Mouse (Mus musculus) midbrain, embryonic 13.5 days (tissue): Measurements from ENCODE around the gene Kir3dl2. TPM values are rescaled to one million over a fixed set of nuclear protein-coding genes. Genes with fewer than 3 reads are reported as not detected.
"Not testable (repeated sequence)": the region's sequence is repeated elsewhere in the genome, so short reads cannot be mapped to it uniquely, and the experiment has no call there.

Experiments
- ATAC-seq: fragments of 200-750 bp; cut with Nextera tagmentation; 2 replicates; pipeline ENCODE4 v1.8.0; 2017; ENCODE audit warnings: mild to moderate bottlenecking, moderate TSS enrichment, moderate library complexity
- H3K27ac ChIP-seq: fragments of 300-500 bp; sonication (generic); 2 replicates; pipeline ENCODE4 v1.5.1; 2015; ENCODE audit warnings: inconsistent platforms, mild to moderate bottlenecking, moderate library complexity
- H3K27me3 ChIP-seq: fragments of 300-500 bp; sonication (generic); 2 replicates; pipeline ENCODE4 v1.6.1; 2015; ENCODE audit warnings: mild to moderate bottlenecking, inconsistent platforms
- H3K36me3 ChIP-seq: fragments of 300-500 bp; sonication (generic); 2 replicates; pipeline ENCODE4 v1.6.1; 2015; ENCODE audit warnings: mild to moderate bottlenecking, inconsistent platforms
- H3K4me1 ChIP-seq: fragments of 300-500 bp; sonication (generic); replicated peaks from 2 replicates; pipeline ENCODE4 v1.6.1; 2015; ENCODE audit warnings: inconsistent platforms
- H3K4me2 ChIP-seq: fragments of 300-500 bp; sonication (generic); replicated peaks from 2 replicates; pipeline ENCODE4 v1.6.1; 2015; ENCODE audit warnings: moderate library complexity, mild to moderate bottlenecking, inconsistent platforms
- H3K4me3 ChIP-seq: fragments of 300-500 bp; sonication (generic); replicated peaks from 2 replicates; pipeline ENCODE4 v1.5.1; 2015; ENCODE audit warnings: mild to moderate bottlenecking, inconsistent platforms
- H3K9ac ChIP-seq: fragments of 300-500 bp; sonication (generic); replicated peaks from 2 replicates; pipeline ENCODE4 v1.6.1; 2015; ENCODE audit warnings: mild to moderate bottlenecking, inconsistent platforms
- H3K9me3 ChIP-seq: fragments of 300-500 bp; sonication (generic); 2 replicates; pipeline ENCODE4 v1.6.1; 2016; ENCODE audit warnings: mild to moderate bottlenecking, inconsistent platforms
- WGBS: fragments of 180-500 bp; shearing (Covaris S2); methylation state at CpG from one replicate; pipeline ENCODE4 v1.1.7; 2015; 5-methylcytosine and 5-hydroxymethylcytosine counted together
- polyA plus RNA-seq: library from polyadenylated mRNA; unstranded; fragments of >200 nt; fragmentation: Nextera tagmentation; extraction: Ambion mirVana; gene quantifications from 2 replicates; pipeline ENCODE4 v1.2.1, GENCODE M21; 2015

Kir3dl2 gene
- polyA plus RNA-seq, result 0.18 TPM in 1 of 2 replicates, not detected in the other

DNA sequence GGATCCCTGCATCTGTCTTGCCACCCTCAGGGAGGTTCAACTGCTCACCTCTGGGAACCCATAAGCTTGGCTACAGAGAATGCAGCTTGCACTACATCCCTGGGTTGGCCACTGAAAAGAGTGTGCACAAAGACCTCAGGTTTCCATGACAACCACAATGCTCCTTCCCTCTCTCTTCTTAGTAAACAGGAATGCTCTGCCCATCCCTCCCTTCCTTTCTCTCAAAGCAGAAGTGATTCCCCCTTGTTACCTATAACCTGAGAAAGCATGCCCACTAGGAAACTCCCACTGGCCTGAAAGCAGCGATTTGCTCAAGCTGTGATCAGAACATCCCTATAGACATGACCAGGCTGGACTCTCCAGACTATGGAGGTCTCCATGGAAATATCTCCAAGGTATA, at the start of gene Kir3dl2:
TSS of gene Kir3dl2 (minus strand) at position 101 of the 400 bp plus-strand sequence.
- H3K27me3 ChIP-seq, H3K4me3 ChIP-seq, H3K9me3 ChIP-seq, H3K9ac ChIP-seq, H3K36me3 ChIP-seq, H3K27ac ChIP-seq, H3K4me2 ChIP-seq, H3K4me1 ChIP-seq, ATAC-seq: not testable (repeated sequence)
- 63% methylated on average over 1 of the region's 1 CpGs for WGBS

DNA sequence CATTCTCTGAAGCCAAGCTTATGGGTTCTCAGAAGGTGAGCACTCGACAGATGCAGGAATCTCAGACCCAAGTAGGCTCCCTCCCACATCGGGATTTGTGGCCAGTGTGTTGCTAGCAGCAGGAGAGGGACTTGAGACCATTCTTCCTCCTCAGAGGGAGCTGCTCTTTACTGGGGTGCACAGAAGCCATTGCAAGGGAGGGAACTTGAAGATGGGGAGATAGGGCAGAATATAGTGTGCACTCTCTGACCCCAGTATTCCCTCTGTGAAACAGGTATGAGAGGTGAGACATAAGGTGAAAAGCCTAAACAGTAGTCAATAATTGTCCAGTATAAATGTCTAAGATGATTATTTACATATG, 47.0 kb upstream of the Kir3dl2 start:
- Histone ChIP-seq H3K9ac (peak overlapping the region; percentile 59), H3K4me2 (peak overlapping the region; percentile 49), H3K27me3 (no peaks in the 10 kb centered on the region), H3K9me3 (no peaks in the 10 kb centered on the region), H3K27ac (peak overlapping the region; percentile 89), H3K4me1 (no peaks in the 10 kb centered on the region), H3K36me3 (no peaks in the 10 kb centered on the region), H3K4me3 (peak overlapping the region; percentile 42)
- no peak for ATAC-seq
- WGBS, result 22% methylated on average over 2 of the region's 2 CpGs

DNA sequence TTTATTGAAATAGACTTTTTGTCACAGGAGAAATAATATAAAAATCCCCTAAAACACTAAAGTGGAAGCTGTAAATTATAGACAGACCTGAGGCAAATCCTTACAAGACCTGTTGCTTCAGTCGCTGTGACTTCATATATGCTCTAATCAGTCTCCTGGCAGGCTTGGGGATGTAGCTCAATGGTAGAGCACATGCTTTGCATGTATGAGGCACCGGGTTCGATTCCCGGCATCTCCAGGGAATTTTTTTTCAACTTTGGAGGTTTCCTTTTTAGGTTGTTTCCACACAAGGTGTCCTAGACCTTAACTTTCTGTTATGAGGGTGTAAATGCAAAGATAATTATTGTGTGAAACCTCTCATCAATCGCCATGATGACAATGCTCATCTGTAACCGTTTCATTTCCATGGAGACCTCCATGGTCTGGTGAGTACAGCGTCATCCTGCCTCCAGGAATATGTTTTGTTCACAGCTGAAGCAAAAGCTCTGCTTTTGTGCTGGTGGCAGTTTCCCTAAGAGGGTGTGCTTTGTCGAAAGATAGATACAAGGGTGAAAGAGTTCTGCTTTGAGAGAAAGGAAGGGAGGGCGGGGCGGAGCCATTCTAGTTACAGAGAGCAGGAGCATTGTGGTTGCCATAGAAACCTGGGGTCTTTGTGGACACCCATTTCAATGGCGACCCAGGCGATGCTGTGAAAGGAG, 46.5 kb upstream of the Kir3dl2 start, which contains the start of gene Tceal3:
TSS of gene Tceal3 (plus strand) at position 644 of the 698 bp plus-strand sequence.
- peak within 1 kb of the TSS; percentile 59 for H3K9ac ChIP-seq
- ATAC-seq, result peak; percentile 98
- WGBS, result 31% methylated on average over 12 of the region's 12 CpGs

DNA sequence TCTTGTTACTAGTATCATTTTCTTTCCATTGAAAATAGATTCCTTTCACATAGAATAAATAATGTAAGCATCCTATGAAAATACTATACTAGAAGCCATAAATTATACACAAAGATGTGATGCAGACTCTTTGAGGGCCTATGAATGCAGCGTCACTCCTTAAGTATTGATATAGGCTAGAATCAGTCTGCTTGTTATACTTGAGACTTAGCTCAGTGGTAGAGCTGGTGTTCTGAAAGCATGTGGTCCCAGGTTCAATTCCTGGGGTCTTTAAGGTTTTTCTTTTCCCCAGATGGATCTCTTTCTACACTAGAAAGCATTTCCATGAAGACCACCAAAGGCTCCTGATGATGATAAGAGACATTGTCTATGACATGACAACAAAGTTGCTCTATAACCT, 40.8 kb upstream of the Kir3dl2 start:
- 93% methylated on average over 1 of the region's 1 CpGs for WGBS
- Histone ChIP-seq H3K27me3 (no peaks in the 10 kb centered on the region), H3K27ac (no peak overlapping the region), H3K36me3 (no peaks in the 10 kb centered on the region), H3K4me1 (no peaks in the 10 kb centered on the region), H3K4me3 (no peak overlapping the region), H3K9me3 (no peaks in the 10 kb centered on the region), H3K4me2 (no peak overlapping the region), H3K9ac (no peak overlapping the region)
- ATAC-seq, result no peak

More for the DNA sequence above, 46.5 kb upstream of the Kir3dl2 start, which contains the start of gene Tceal3:
- peak within 1 kb of the TSS; percentile 49 for H3K4me2 ChIP-seq
- H3K27me3 ChIP-seq, result no peaks in the 10 kb centered on the region
- H3K4me3 ChIP-seq, result peak within 1 kb of the TSS; percentile 42
- H3K9me3 ChIP-seq, result no peaks in the 10 kb centered on the region
- H3K27ac ChIP-seq, result peak within 1 kb of the TSS; percentile 89
- no peaks in the 10 kb centered on the region for H3K36me3 ChIP-seq
- H3K4me1 ChIP-seq, result no peaks in the 10 kb centered on the region

DNA sequence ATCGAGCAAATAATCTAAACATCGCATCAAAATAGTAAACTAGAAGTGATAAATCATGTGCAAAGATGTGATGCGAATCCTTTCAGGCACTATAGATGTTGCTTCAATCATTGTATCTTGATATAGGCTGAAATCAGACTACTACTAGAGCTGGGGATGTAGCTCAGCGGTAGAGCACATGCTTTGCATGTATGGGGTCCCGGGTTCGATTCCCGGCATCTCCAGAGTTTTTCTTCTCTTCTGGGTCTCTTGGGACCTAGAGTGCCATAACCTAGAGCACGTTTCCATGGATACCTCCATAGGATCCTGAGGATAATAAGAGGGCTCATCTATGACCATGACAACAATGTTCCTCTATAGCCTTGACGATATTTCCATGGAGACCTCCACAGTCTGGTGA, 25.2 kb upstream of the Kir3dl2 start:
- not testable (repeated sequence) for H3K4me3 ChIP-seq, H3K9me3 ChIP-seq, H3K27ac ChIP-seq, H3K27me3 ChIP-seq, ATAC-seq, H3K4me2 ChIP-seq, H3K36me3 ChIP-seq, H3K4me1 ChIP-seq, H3K9ac ChIP-seq
- 90% methylated on average over 9 of the region's 9 CpGs for WGBS

DNA sequence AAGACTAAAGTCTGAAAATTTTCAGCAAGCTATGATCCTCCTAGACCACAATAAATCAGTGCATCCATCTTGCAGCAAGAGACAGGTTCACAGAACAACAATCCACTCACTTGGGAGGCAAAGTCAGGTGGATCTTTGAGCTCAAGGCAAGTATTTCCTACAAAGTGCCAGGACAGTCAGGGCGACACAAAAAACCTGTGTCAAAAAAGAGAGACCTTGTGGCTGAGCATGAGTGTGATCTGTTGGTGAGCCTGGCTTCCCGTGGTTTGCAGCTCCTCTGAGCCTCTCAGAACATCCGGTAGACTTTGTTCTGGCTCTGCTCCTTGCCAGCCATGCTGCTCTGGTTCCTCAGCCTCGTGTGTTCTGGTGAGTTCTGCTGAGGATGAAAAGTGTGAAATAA, 26.2 kb downstream of the Kir3dl2 start, which contains the start of gene Kir3dl1:
TSS of gene Kir3dl1 (plus strand) at position 301 of the 400 bp plus-strand sequence.
- not testable (repeated sequence) for H3K4me3 ChIP-seq, H3K27me3 ChIP-seq, H3K27ac ChIP-seq, H3K9me3 ChIP-seq, H3K9ac ChIP-seq, H3K4me1 ChIP-seq, H3K4me2 ChIP-seq, H3K36me3 ChIP-seq, ATAC-seq
- 87% methylated on average over 4 of the region's 4 CpGs for WGBS

Other genes with a start within 250 kb of the Kir3dl2 start
- not detected in 2 replicates for gene Kir3dl1, start 26.1 kb downstream of the Kir3dl2 start, polyA plus RNA-seq
- gene Tceal3, start 46.8 kb upstream of the Kir3dl2 start, polyA plus RNA-seq, result 45.7 TPM in 2 replicates
- gene Tceal1, start 163.9 kb upstream of the Kir3dl2 start, polyA plus RNA-seq, result 18.6 and 20.0 TPM in 2 replicates
- 563 and 601 TPM in 2 replicates for gene Morf4l2, start 199.6 kb upstream of the Kir3dl2 start, polyA plus RNA-seq
- 0.10 TPM in 1 of 2 replicates, not detected in the other for gene Glra4, start 236.1 kb upstream of the Kir3dl2 start, polyA plus RNA-seq